Mouse (Mus musculus) left cerebral cortex, adult 2 months (tissue): ENCODE measurements at regions not wholly inside any gene's neighbourhood (a gene's known extent, or its start where the extent isn't known, plus 50 kb on each side); places are given as distances from the start of the nearest gene placed in this dataset.
A peak's percentile ranks its signal among the peaks of the same experiment; 100 is the strongest.

Experiments used
- DNase-seq, 2 experiments: peaks; one replicate each; pipeline ENCODE4 v3.0.0; 2021 to 2022; ENCODE audit warnings: low spot score in 2 of 2, mixed read lengths in 1 of 2; ENCODE audit errors: extremely low spot score in 1 of 2
- H3K27ac ChIP-seq: fragments of 200-600 bp; 2 replicates; pipeline ENCODE4 v1.8.1; 2022
- H3K4me3 ChIP-seq: fragments of 200-600 bp; 2 replicates; pipeline ENCODE4 v1.8.1; 2022
- CTCF ChIP-seq: fragments of 200-600 bp; IDR thresholded peaks from 2 replicates; pipeline ENCODE4 v1.8.1; 2022; ENCODE audit warnings: antibody characterized with exemption, mild to moderate bottlenecking, moderate library complexity
- intact Hi-C: fragments of 180-260 bp; cut with DNase I; formaldehyde crosslinking; loops from one replicate; pipeline ENCODE4 v1.15.1; 2025

DNA sequence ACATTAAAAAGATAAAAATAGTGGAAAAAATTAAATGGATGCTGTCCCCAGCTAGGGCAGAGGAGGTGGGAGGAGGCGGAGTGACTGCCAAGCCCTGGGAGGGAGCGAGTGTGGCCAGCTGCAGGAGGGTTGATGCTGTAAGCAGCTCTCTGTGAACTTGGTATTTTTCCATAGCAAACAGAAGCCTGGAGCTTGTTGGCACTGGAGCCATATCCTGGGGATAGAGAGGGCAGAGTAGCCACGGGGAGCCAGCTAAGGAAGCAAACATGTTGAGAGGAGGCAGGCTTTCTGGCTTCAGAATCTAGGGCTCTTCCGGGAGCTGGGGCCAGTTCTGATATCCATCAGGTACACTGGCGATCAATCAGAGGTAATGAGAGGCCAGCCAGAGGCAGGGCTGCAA lies 223.2 kb upstream of the Rbfox1 start:
- DNase-seq: peak in 1 of 2 experiments; percentile 23
- no peak overlapping the region for H3K4me3 ChIP-seq
- TF ChIP-seq CTCF: no peak
- intact Hi-C loops: no loop called here
- H3K27ac ChIP-seq: 0 out of 2 replicates have a peak overlapping the region, but pooled peaks have one; percentile 8

DNA sequence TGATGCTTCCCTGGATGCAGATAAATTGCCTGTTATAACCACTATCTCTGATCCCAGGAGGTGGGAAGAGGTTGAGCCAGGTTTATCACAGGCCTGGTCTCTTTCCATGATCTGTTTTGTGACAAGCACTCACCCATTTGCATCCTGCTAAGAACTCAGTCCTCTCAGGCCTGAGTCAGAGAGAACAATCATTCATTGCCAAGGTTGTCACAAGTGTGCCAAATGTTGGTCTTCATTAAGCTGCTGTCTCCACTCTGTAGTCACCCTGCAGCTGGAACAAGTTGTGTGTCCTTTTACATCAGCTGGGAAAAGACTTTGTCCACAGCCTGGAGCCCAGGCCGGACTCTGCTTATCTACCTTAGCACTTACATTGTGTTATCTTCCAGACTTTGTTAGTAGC lies 233.6 kb upstream of the Rbfox1 start:
- DNase-seq: no peak
- intact Hi-C loops: no loop called here
- no peak overlapping the region for H3K27ac ChIP-seq
- H3K4me3 ChIP-seq: no peak overlapping the region
- no peak for TF ChIP-seq CTCF

DNA sequence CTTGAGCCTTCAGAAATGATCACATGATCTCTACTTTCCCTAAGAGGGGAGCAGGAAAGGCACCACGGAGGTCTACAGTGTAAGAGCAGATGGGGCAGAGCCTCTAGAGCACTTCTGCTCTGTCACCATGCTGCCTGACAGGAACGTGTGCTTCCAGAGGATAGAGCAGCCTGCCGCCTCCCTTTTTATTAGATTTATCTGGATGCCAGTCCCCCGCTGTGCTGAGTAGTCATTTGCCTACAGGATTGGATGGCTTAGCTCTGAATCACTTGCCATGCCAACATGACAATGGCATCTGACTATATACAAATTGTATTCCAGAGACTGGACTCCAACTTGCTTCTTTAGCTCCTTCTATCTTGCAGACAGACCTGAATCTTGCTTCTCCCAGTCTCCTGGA lies 234.2 kb upstream of the Rbfox1 start:
- intact Hi-C loops: no loop called here
- no peak overlapping the region for H3K27ac ChIP-seq
- no peak for DNase-seq
- TF ChIP-seq CTCF: no peak
- H3K4me3 ChIP-seq: no peak overlapping the region

DNA sequence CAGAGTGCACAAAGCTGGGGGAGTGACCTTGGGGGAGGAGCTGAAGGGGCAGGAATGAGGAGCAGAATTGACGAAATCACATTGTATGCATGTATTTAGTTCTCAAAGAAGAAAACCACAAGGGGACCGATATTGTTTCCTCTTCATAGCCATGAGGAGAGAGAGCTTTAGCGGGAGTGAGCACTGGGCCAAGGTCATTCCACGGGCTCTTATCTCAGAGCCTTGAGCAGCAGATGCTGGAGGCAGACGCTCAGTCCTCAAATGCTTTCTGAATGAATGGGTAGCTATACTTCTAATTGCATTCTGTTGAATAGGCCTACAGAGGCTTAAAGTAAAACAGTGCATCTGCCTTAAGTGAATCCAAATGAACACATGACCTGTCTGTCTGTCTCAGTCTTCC lies 245.2 kb upstream of the Rbfox1 start:
- no peak overlapping the region for H3K27ac ChIP-seq
- DNase-seq: no peak
- no peak overlapping the region for H3K4me3 ChIP-seq
- no peak for TF ChIP-seq CTCF
- intact Hi-C loops: no loop called here

DNA sequence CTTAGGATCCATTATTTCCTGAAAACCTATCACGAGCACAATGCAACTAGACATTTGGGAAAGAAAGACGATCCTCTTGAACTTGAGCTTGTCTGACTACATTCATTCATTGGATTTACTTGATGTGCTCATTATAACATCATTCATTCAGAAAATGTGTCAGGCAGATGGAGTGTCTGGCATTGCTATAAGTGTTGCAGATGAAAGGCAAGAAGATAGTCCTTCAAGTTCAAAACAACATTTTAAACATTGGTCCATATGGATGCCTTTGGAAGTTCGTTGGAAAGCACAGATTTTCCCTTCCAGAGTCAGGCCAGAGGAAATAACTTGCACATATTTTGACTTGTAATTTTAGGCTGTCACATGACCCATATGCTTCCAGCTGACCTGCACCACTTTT lies 255.2 kb upstream of the Rbfox1 start:
- H3K4me3 ChIP-seq: no peak overlapping the region
- TF ChIP-seq CTCF: no peak
- intact Hi-C loops: no loop called here
- no peak overlapping the region for H3K27ac ChIP-seq
- DNase-seq: no peak

DNA sequence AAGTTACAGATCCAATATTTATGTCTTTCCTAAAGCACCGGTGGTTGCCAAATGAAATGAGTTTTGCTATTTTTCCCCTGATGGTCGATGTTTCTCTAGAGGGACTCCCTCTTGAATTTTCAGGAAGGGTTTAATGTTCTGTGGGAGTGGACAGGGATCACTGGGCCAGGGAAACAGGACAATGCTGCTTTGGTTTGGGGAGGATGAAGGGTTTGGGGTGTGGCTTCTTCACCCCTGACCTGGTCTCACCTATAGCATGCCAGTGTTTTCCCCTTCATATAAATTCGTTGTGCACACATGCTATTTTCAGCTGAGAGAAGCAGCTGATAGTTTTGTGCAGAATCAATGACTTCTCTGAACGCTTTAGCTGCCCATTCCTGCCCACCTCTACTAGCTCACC lies 257.2 kb upstream of the Rbfox1 start:
- TF ChIP-seq CTCF: no peak

DNA sequence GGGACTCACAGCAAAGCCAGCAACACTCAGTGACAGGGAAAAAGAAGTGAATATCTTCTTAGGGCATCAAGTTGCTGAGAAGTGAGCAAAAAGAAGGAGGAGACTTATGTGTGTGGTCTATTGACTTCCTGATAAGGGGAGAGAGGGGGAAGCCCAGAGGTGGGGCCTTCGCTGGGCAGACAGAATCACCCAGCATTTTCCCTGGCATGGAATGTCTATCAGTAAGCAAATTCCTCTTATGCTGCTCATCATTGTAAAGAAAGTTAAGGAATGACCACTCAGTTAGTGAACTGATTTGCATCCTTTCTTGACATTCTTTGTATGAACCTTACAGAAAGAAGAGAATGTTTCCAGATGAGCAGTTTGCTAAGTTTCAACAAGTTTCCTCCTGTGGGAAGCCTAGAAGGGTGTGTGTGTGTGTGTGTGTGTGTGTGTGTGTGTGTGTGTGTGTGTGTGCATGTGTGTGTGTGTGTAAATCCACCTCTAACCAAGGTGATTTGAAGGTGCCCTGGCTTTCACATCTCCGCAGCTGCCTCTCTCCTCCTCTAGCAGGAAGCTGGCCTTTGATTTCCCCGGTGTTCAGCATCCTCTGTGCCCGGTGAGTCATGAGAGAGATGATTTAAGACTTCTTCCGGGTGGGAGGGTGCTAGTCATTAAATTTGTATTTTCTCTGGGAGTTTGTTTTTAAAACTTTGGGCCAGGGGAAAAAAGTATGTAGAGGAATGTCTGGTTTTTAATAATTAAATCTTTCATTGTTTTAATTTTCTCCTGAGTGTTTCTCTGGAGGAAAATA lies 257.8 kb upstream of the Rbfox1 start:
- H3K4me3 ChIP-seq: no peak overlapping the region
- intact Hi-C loops: no loop called here
- TF ChIP-seq CTCF: no peak

More for the DNA sequence above, 257.2 kb upstream of the Rbfox1 start:
- no peak for DNase-seq
- intact Hi-C loops: no loop called here
- Histone ChIP-seq H3K4me3 (no peak overlapping the region), H3K27ac (no peak overlapping the region)

DNA sequence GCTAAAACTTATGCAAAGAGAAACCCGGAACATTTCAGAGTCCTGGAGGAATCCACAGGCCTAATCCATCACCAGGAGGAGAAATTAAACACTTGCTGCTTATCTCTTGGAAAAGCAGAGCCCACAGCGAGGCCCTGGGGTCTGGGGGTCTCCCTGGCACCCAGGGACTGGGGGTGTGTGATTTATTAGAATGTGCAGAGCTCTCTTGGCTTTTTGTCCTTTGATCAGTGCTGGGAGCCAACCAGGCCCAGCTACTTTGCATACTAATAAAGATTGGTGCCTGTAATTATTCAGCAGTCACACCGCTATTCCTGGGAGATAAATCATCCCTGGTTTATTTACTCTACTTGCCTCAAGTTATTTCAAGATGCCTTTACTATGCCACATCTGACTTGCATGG lies 260.0 kb upstream of the Rbfox1 start:
- Histone ChIP-seq H3K4me3 (no peak overlapping the region), H3K27ac (no peak overlapping the region)
- intact Hi-C loops: no loop called here
- no peak for DNase-seq
- TF ChIP-seq CTCF: no peak

More for the DNA sequence above, 257.8 kb upstream of the Rbfox1 start:
- H3K27ac ChIP-seq: no peak overlapping the region
- no peak for DNase-seq

DNA sequence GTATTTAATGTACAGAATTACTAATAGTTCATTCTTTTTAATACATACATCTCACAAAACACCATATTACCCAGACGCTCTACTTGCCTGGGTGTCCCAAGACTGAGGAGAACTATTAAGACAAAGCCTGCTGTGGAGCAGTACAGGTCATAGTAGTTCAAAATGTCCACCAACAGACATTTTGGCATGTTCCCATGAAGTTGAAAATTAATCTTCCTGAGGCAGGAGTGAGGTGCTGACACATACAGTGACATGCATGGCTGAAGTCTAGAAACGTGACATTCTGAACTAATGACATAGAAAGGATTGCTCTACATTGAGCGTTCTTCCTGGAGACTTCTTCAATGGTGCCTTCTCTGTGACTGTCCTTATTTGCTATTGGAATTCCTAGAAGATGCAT lies 264.6 kb upstream of the Rbfox1 start:
- intact Hi-C loops: no loop called here
- Histone ChIP-seq H3K27ac (no peak overlapping the region), H3K4me3 (no peak overlapping the region)
- no peak for TF ChIP-seq CTCF
- DNase-seq: no peak

DNA sequence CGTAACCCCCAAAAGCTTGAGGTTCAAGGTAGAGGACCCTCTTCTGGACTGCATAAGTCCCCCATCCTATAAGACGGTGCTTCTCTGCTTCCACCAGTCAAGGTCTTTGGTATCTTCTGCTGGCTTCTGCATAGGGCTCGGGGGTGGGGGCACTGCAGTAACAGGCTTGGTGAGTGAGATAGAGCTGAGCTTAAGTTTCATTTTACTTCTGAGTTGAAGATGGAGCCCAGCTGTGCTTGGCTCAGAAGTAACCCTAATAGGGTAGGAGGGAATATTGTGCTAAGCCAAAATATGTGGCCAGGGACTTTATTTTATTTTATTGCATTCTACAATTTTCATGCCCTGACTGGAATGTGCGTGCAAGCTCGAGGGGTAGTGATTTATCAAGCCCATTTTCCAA lies 268.8 kb upstream of the Rbfox1 start:
- intact Hi-C loops: no loop called here
- Histone ChIP-seq H3K4me3 (no peak overlapping the region), H3K27ac (no peak overlapping the region)
- TF ChIP-seq CTCF: no peak
- DNase-seq: no peak

DNA sequence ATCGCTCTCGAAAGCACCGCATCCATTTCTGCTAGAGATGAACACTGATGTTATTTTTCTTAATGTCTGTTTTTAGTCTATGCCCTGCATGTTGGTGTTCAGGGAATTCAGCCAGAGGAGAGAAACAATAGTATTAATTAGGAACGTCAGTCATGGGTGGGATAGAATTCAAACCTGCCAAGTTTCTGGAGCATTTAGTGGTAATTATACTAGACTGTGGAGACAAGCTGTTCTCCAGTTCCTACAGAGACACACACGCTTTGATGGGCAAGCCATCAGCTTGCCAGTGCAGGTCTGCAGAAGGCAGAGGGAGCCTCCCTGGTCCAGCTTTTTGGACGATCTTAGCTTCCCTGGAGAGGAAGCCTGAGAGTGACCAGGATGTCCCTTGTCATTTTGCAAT lies 289.8 kb upstream of the Rbfox1 start:
- no peak overlapping the region for H3K27ac ChIP-seq
- DNase-seq: no peak
- no peak for TF ChIP-seq CTCF
- H3K4me3 ChIP-seq: no peak overlapping the region
- intact Hi-C loops: no loop called here

DNA sequence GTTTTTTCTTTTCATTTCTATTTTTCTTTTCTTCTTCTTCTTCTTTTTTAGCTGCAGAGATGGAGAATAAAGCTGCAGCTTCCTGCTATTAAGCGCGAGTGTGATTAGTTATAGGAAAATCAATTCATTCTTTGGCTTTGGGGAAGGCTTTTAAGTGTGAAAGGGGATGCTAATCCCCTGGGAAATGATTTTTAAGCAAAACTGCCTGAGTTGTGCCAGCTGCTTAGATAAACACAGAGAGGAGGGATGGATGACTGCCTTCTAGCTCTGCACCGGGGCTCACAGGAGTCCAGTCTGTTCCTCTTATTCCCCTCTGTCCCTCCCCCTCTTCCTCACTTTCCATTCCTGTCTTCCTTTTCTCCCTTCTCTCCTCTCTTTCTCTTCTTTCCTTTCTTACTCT lies 306.8 kb upstream of the Rbfox1 start:
- H3K4me3 ChIP-seq: no peak overlapping the region
- H3K27ac ChIP-seq: no peak overlapping the region
- DNase-seq: no peak

DNA sequence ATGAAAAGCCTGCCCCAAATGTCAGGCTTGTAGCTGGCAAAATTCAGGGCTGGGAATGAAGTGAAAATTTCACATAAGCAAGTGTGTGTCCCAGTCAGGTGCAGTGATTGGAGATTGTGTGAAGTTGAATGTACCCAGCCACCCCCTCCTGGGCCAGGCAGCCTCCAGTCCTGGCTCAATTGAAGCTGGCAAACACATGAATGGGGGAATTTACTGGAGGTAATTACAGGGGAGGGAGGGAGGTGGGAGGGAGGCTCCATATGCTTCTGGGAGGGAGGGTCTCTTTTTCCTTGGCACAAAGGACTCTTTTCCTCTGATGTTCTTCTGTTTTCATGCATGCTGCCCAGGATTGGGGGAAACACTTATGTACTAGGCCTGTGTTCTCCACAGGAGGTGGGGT lies 312.4 kb upstream of the Rbfox1 start:
- no peak overlapping the region for H3K4me3 ChIP-seq
- no peak overlapping the region for H3K27ac ChIP-seq
- TF ChIP-seq CTCF: no peak
- intact Hi-C loops: no loop called here
- no peak for DNase-seq

More for the DNA sequence above, 306.8 kb upstream of the Rbfox1 start:
- intact Hi-C loops: no loop called here
- TF ChIP-seq CTCF: no peak
